Mouse (Mus musculus) limb, embryonic 12.5 days (tissue): ENCODE measurements around the gene Ctbp2. TPM values are rescaled to one million over a fixed set of nuclear protein-coding genes. Genes with fewer than 3 reads are reported as not detected.

Source experiments
- ATAC-seq: fragments of 200-750 bp; cut with Nextera tagmentation; 2 replicates; pipeline ENCODE4 v1.8.0; 2017; ENCODE audit warnings: low read depth, moderate TSS enrichment; ENCODE audit not compliant: insufficient number of reproducible peaks, insufficient read depth, low FRiP score, low TSS enrichment
- H3K27ac ChIP-seq: fragments of 300-500 bp; sonication (generic); 2 replicates; pipeline ENCODE4 v1.5.1; 2016; ENCODE audit warnings: mild to moderate bottlenecking, moderate library complexity
- H3K27me3 ChIP-seq: fragments of 300-500 bp; sonication (generic); 2 replicates; pipeline ENCODE4 v1.6.1; 2016; ENCODE audit warnings: mild to moderate bottlenecking, moderate library complexity
- H3K36me3 ChIP-seq: fragments of 300-500 bp; sonication (generic); 2 replicates; pipeline ENCODE4 v1.6.1; 2016; ENCODE audit warnings: mild to moderate bottlenecking, moderate library complexity
- H3K4me1 ChIP-seq: fragments of 300-500 bp; sonication (generic); replicated peaks from 2 replicates; pipeline ENCODE4 v1.6.1; 2016
- H3K4me2 ChIP-seq: fragments of 300-500 bp; sonication (generic); 2 replicates; pipeline ENCODE4 v1.6.1; 2016; ENCODE audit warnings: mild to moderate bottlenecking, moderate library complexity
- H3K4me3 ChIP-seq: fragments of 300-500 bp; sonication (generic); replicated peaks from 2 replicates; pipeline ENCODE4 v1.5.1; 2016; ENCODE audit warnings: mild to moderate bottlenecking
- H3K9ac ChIP-seq: fragments of 300-500 bp; sonication (generic); replicated peaks from 2 replicates; pipeline ENCODE4 v1.6.1; 2016; ENCODE audit warnings: mild to moderate bottlenecking, moderate library complexity
- H3K9me3 ChIP-seq: fragments of 300-500 bp; sonication (generic); 2 replicates; pipeline ENCODE4 v1.6.1; 2016; ENCODE audit warnings: mild to moderate bottlenecking, moderate library complexity
- WGBS: fragments of 180-500 bp; shearing (Covaris S2); methylation state at CpG from one replicate; pipeline ENCODE4 v1.1.7; 2016; 5-methylcytosine and 5-hydroxymethylcytosine counted together
- polyA plus RNA-seq: library from polyadenylated mRNA; unstranded; fragments of >200 nt; fragmentation: Nextera tagmentation; extraction: Ambion mirVana; gene quantifications from 2 replicates; pipeline ENCODE4 v1.2.1, GENCODE M21; 2016

Ctbp2 gene
- polyA plus RNA-seq, 1 experiment from 2014 or later, result 105 TPM

GRCm38 (mm10) chr7:133058496-133059149, 65.5 kb downstream of the Ctbp2 start:
- peaks cover 36% of the 10 kb centered on the region for H3K36me3 ChIP-seq
- no peak overlapping the region for H3K27ac ChIP-seq

GRCm38 (mm10) chr7:133056924-133057323, 67.2 kb downstream of the Ctbp2 start:
- Histone ChIP-seq H3K27ac (no peak overlapping the region), H3K4me3 (no peak overlapping the region), H3K4me1 (peaks cover 15% of the 10 kb centered on the region), H3K4me2 (no peak overlapping the region), H3K36me3 (peaks cover 48% of the 10 kb centered on the region), H3K9ac (no peak overlapping the region), H3K9me3 (no peaks in the 10 kb centered on the region), H3K27me3 (no peaks in the 10 kb centered on the region)
- WGBS, result 91% methylated on average over 8 of the region's 8 CpGs
- ATAC-seq, result no peak

More at GRCm38 (mm10) chr7:133058496-133059149, 65.5 kb downstream of the Ctbp2 start:
- no peak for ATAC-seq
- Histone ChIP-seq H3K4me2 (no peak overlapping the region), H3K4me3 (no peak overlapping the region), H3K27me3 (no peaks in the 10 kb centered on the region), H3K9ac (no peak overlapping the region), H3K9me3 (no peaks in the 10 kb centered on the region), H3K4me1 (peaks cover 15% of the 10 kb centered on the region)
- WGBS, result 88% methylated on average over 12 of the region's 12 CpGs

GRCm38 (mm10) chr7:133054486-133054885, 69.7 kb downstream of the Ctbp2 start:
- no peak overlapping the region for H3K27ac ChIP-seq
- ATAC-seq, result no peak
- peaks cover 57% of the 10 kb centered on the region for H3K36me3 ChIP-seq
- no peaks in the 10 kb centered on the region for H3K9me3 ChIP-seq
- no peaks in the 10 kb centered on the region for H3K27me3 ChIP-seq
- H3K9ac ChIP-seq, result no peak overlapping the region
- H3K4me2 ChIP-seq, result no peak overlapping the region
- WGBS, result 95% methylated on average over 5 of the region's 5 CpGs
- H3K4me3 ChIP-seq, result no peak overlapping the region
- peaks cover 5% of the 10 kb centered on the region for H3K4me1 ChIP-seq

GRCm38 (mm10) chr7:133053757-133054156, 70.4 kb downstream of the Ctbp2 start:
- H3K27ac ChIP-seq, result no peak overlapping the region
- no peaks in the 10 kb centered on the region; the same call in 1 of the 2 replicates for H3K4me1 ChIP-seq
- 91% methylated on average over 9 of the region's 9 CpGs for WGBS
- ATAC-seq, result no peak
- H3K4me2 ChIP-seq, result no peak overlapping the region
- peaks cover 57% of the 10 kb centered on the region for H3K36me3 ChIP-seq
- H3K27me3 ChIP-seq, result no peaks in the 10 kb centered on the region
- H3K9ac ChIP-seq, result no peak overlapping the region
- no peak overlapping the region for H3K4me3 ChIP-seq
- H3K9me3 ChIP-seq, result no peaks in the 10 kb centered on the region

GRCm38 (mm10) chr7:133052819-133053218, 71.3 kb downstream of the Ctbp2 start:
- H3K36me3 ChIP-seq, result peaks cover 52% of the 10 kb centered on the region

GRCm38 (mm10) chr7:133050681-133051080, 73.5 kb downstream of the Ctbp2 start:
- Histone ChIP-seq H3K4me3 (no peak overlapping the region), H3K27me3 (no peaks in the 10 kb centered on the region), H3K27ac (no peak overlapping the region), H3K36me3 (peaks cover 42% of the 10 kb centered on the region), H3K9me3 (no peaks in the 10 kb centered on the region), H3K4me1 (peaks cover 4% of the 10 kb centered on the region; the same call in 1 of the 2 replicates), H3K9ac (no peak overlapping the region), H3K4me2 (no peak overlapping the region)
- WGBS, result 65% methylated on average over 6 of the region's 6 CpGs
- ATAC-seq, result no peak

More at GRCm38 (mm10) chr7:133052819-133053218, 71.3 kb downstream of the Ctbp2 start:
- H3K27me3 ChIP-seq, result no peaks in the 10 kb centered on the region
- H3K4me2 ChIP-seq, result no peak overlapping the region
- no peaks in the 10 kb centered on the region for H3K9me3 ChIP-seq
- H3K9ac ChIP-seq, result no peak overlapping the region
- no peak overlapping the region for H3K27ac ChIP-seq
- H3K4me3 ChIP-seq, result no peak overlapping the region
- H3K4me1 ChIP-seq, result no peaks in the 10 kb centered on the region; the same call in 1 of the 2 replicates
- 84% methylated on average over 8 of the region's 8 CpGs for WGBS
- ATAC-seq, result no peak

- Histone ChIP-seq H3K4me3 (no peak overlapping the region), H3K36me3 (peaks cover 38% of the 10 kb centered on the region), H3K27me3 (no peaks in the 10 kb centered on the region), H3K27ac (no peak overlapping the region), H3K4me1 (peaks cover 17% of the 10 kb centered on the region), H3K9me3 (no peaks in the 10 kb centered on the region), H3K4me2 (no peak overlapping the region), H3K9ac (no peak overlapping the region)
- WGBS, result 74% methylated on average over 3 of the region's 3 CpGs
- ATAC-seq, result no peak
Measured at GRCm38 (mm10) chr7:133048085-133048630, 76.0 kb downstream of the Ctbp2 start.

GRCm38 (mm10) chr7:133047287-133047686, 76.9 kb downstream of the Ctbp2 start:
- Histone ChIP-seq H3K36me3 (peaks cover 32% of the 10 kb centered on the region), H3K27me3 (no peaks in the 10 kb centered on the region), H3K9ac (no peak overlapping the region), H3K4me2 (no peak overlapping the region), H3K4me1 (peaks cover 19% of the 10 kb centered on the region), H3K4me3 (no peak overlapping the region), H3K27ac (no peak overlapping the region; the same call in 1 of the 2 replicates), H3K9me3 (no peaks in the 10 kb centered on the region)
- WGBS, result 78% methylated on average over 4 of the region's 4 CpGs
- ATAC-seq, result no peak

GRCm38 (mm10) chr7:133044721-133045120, 79.4 kb downstream of the Ctbp2 start:
- no peaks in the 10 kb centered on the region for H3K27me3 ChIP-seq
- no peaks in the 10 kb centered on the region for H3K9me3 ChIP-seq
- no peak overlapping the region for H3K4me2 ChIP-seq
- peaks cover 18% of the 10 kb centered on the region for H3K36me3 ChIP-seq
- H3K4me1 ChIP-seq, result peaks cover 43% of the 10 kb centered on the region
- no peak overlapping the region for H3K27ac ChIP-seq
- WGBS, result 41% methylated on average over 4 of the region's 4 CpGs
- no peak for ATAC-seq
- no peak overlapping the region for H3K9ac ChIP-seq
- no peak overlapping the region for H3K4me3 ChIP-seq

GRCm38 (mm10) chr7:133041784-133042183, 82.4 kb downstream of the Ctbp2 start:
- Histone ChIP-seq H3K27me3 (no peaks in the 10 kb centered on the region), H3K4me1 (peaks cover 57% of the 10 kb centered on the region), H3K9me3 (no peaks in the 10 kb centered on the region), H3K9ac (no peak overlapping the region), H3K4me2 (no peak overlapping the region), H3K4me3 (no peak overlapping the region), H3K36me3 (peaks cover 15% of the 10 kb centered on the region), H3K27ac (no peak overlapping the region)
- WGBS, result 64% methylated on average over 3 of the region's 3 CpGs
- no peak for ATAC-seq

GRCm38 (mm10) chr7:133040688-133041345, 83.3 kb downstream of the Ctbp2 start:
- Histone ChIP-seq H3K27me3 (no peaks in the 10 kb centered on the region), H3K36me3 (peaks cover 15% of the 10 kb centered on the region), H3K27ac (no peak overlapping the region), H3K4me1 (peaks cover 67% of the 10 kb centered on the region), H3K4me2 (no peak overlapping the region), H3K9ac (no peak overlapping the region), H3K4me3 (no peak overlapping the region), H3K9me3 (no peaks in the 10 kb centered on the region)
- WGBS, result 78% methylated on average over 3 of the region's 3 CpGs
- ATAC-seq, result no peak
